Mouse (Mus musculus) forelimb bud, embryonic 11.5 days (tissue): ENCODE data around the gene Olfr606.
"Not testable (repeated sequence)": the region's sequence is repeated elsewhere in the genome, so short reads cannot be mapped to it uniquely, and the experiment has no call there.

ENCODE experiments used
- DNase-seq: peaks from one replicate; pipeline ENCODE4 v3.0.0-alpha.2; 2012; ENCODE audit warnings: low read depth, low spot score

Gene Olfr606

GRCm38 (mm10) chr7:103448746-103449145 lies at the start of gene Olfr606:
TSS of gene Olfr606 (plus strand) at chr7:103449046.
- DNase-seq: no peak

DNA sequence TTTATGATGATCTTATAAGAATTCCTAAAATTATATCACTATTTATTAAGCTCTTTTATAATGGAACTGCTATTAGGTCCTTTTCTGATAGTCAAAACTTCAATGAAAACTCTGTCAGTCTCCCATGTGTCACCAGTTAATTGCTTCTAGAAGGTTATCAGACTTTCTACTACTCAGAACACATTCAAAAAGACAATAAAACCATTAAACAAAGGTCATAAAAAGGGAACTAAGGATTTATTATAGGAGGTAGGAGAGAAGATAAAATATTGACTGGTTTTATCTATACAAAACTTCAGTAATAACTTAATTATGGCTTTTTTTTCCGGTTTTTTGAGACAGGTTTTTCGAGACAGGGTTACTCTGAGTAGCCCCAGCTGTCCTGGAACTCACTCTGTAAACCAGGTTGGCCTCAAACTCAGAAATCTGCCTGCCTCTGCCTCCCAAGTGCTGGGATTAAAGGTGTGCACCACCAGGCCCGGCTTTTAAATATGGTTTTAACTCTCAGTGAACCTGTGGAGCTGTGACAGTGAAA lies 42.3 kb upstream of the Olfr606 start:
- DNase-seq: not testable (repeated sequence)

DNA sequence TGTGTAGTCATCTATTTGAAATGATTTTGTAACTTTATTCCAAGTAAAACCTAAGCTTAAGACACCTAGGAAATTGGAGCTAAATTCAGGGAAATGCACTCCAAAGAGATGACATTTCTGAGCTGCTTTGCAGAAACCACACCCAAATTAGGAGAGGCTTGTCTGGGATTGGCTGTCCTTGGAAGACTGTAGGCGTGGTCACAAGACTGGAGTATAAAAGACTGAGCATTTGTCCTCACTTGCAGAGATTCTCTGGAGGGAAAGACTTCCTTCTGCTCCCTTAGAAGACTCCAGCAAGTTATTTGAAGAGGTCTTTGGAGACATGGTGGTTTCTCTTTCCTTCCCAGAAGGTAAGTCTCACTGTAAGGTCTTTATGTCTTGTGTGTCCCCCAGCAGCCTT lies 34.1 kb upstream of the Olfr606 start, which contains the start of gene Usp17lc:
Gene Usp17lc (plus strand): TSS at position 301 of the 400 bp plus-strand sequence.
- DNase-seq: not testable (repeated sequence)

DNA sequence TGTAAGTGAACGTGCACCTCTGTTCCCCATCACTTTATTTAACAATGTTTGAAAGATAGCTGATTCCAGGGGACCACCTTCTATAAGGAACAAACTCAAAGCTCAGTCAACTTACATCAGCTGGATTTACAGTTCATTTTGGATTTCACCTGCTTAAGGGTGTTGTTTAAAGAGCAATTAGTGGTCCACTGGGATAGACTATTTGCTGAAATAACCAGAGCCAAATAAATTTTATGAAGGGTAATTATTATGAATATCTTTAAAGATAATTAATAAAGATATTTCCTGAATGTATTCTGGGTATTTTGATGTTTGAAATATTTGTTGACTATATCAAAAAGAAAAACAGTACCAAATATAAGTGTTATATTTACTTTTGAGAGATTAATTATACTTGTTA lies 3.5 kb upstream of the Olfr606 start, which contains the start of gene Olfr605:
Gene Olfr605 (minus strand): TSS at position 101 of the 400 bp plus-strand sequence.
- DNase-seq: no peak

DNA sequence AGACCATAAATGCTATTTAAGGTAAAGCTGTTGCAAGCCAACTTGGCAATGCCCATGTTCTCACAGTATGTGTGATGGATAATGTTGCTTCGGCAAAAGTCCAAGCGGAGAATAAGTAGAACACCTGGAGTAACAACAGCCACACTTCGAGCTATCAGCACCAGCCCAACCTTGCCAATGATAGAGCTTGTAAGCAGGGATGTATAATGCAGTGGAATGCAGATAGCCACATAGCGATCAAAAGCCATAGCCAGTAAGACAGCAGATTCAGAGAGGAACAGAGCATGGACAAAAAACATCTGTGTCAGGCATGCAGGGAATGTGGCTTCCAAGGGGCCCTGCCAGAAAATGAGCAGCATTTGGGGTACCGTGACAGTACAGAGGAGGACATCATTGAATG lies 11.7 kb downstream of the Olfr606 start:
- no peak for DNase-seq

DNA sequence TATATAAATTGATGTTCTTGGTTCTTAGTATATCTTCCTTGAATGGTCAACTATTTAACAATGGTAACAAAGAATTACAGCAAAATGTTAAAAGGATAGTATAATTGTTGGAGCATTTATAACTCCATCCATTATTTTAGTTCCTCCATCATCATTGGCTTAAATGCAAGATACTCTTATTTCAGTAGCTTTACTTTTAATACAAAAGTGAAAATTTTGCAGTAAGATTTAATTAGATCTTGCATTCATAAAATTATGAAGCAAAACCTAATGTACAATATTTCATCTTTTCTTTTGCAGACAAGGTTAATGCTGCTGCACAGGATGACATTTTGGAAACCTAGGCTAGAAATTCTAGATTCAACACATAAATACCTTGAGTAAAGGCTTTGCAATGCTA lies 20.7 kb downstream of the Olfr606 start, which contains the start of gene Olfr608:
Gene Olfr608 (plus strand): TSS at position 301 of the 400 bp plus-strand sequence.
- no peak for DNase-seq

DNA sequence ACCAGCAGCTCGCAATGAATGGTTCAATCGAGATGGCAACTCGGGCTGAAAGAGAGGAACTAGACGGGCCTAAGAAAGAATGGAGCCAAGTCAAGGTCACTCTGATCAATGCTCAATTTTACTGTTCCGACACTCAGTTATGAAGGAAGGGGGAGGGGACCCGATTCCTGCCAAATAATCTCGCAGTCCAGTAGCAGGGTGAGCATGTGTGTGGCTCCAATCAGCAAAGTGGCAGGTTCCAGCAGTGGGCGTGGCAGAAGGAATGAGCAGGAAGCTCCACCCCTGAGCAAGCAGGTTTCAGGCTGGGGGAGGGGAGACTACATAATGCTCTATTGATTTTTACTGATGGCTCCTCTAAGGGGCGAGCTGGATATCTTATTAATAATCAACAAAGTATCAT lies 28.3 kb downstream of the Olfr606 start:
- not testable (repeated sequence) for DNase-seq

- DNase-seq: no peak
Measured at GRCm38 (mm10) chr7:103497962-103498361, 49.1 kb downstream of the Olfr606 start, which contains the start of gene Olfr609. TSS of gene Olfr609 (minus strand) at chr7:103498062.
